Mouse (Mus musculus): ENCODE data around the gene Rundc3a.

DNA sequence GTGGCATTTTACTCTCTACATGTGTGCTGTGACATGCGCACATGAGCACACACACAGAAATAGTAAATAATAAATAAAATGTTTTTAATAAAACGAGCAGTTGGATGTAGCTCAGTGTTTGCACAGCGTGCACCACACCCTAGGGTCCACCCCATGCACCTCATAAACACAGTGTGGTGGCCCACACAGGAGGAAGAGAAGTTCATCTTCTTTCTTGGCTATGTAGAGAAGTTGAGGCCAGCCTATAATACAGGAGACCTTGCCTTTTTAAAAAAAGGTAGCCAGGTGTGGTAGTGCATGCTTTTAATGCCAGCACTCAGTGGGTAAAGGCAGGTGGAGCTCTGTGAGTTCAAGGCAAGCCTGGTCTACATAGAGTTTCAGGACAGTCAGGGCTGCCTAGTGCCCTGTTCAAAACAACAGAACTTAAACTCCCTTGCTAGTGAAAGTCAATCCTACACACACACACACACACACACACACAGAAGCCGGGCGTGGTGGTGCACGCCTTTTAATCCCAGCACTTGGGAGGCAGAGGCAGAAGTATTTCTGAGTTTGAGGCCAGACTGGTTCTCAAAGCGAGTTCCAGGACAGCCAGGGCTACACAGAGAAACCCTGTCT, 19.0 kb upstream of the Rundc3a start:
- TF ChIP-seq CEBPB (IDR thresholded peaks at IDR 0.05; ENCODE audit: insufficient read depth, poor library complexity, severe bottlenecking) (no peak), TCF12 (IDR thresholded peaks at IDR 0.05; ENCODE audit: insufficient read depth, poor library complexity, severe bottlenecking) (no peak), E2F4 (IDR thresholded peaks at IDR 0.05; ENCODE audit: insufficient read depth) (no peak), POLR2A (IDR thresholded peaks at IDR 0.05; ENCODE audit: insufficient read length, low read depth) (no peak), USF1 (IDR thresholded peaks at IDR 0.05; ENCODE audit: low read depth) (no peak), MYOD1 (IDR thresholded peaks at IDR 0.05; ENCODE audit: control insufficient read depth in 1 of 3, insufficient read length in 2 of 3, low read depth in 2 of 3) (no peak), MYOG (IDR thresholded peaks at IDR 0.05; ENCODE audit: control insufficient read depth in 1 of 3, insufficient read depth in 1 of 3, insufficient read length in 2 of 3, low read depth in 2 of 3) (no peak), MAX (IDR thresholded peaks at IDR 0.05; ENCODE audit: low read depth) (no peak), POLR2AphosphoS2 (IDR thresholded peaks at IDR 0.05; ENCODE audit: insufficient read length, low read depth) (no peak)

Data from myocyte (in vitro differentiated cells).